Mouse (Mus musculus): ENCODE measurements around the gene Camk2n1. TPM values are rescaled to one million over a fixed set of nuclear protein-coding genes. Genes with fewer than 3 reads are reported as not detected.
A peak's percentile ranks its signal among the peaks of the same experiment; 100 is the strongest.

Camk2n1 gene
- total RNA-seq, 2 experiments from 2014 or later = 0.02 TPM; not detected in 1

- no peak for ATAC-seq (replicated peaks; ENCODE audit: poor library complexity)
Measured at GRCm38 (mm10) chr4:138446981-138447380, 7.1 kb upstream of the Camk2n1 start.

GRCm38 (mm10) chr4:138447387-138447786, 6.7 kb upstream of the Camk2n1 start:
- ATAC-seq (replicated peaks; ENCODE audit: poor library complexity) = peak; percentile 98

GRCm38 (mm10) chr4:138447827-138448602, 6.1 kb upstream of the Camk2n1 start:
- no peak for ATAC-seq (replicated peaks; ENCODE audit: poor library complexity)

GRCm38 (mm10) chr4:138448872-138449615, 5.1 kb upstream of the Camk2n1 start:
- no peak for ATAC-seq (replicated peaks; ENCODE audit: poor library complexity)

- ATAC-seq (replicated peaks; ENCODE audit: poor library complexity) = no peak
Measured at GRCm38 (mm10) chr4:138449636-138450314, 4.3 kb upstream of the Camk2n1 start.

- no peak for ATAC-seq (replicated peaks; ENCODE audit: poor library complexity)
Measured at GRCm38 (mm10) chr4:138452306-138453096, 1.6 kb upstream of the Camk2n1 start.

GRCm38 (mm10) chr4:138453097-138453752, 889 bp upstream of the Camk2n1 start:
- no peak for ATAC-seq (replicated peaks; ENCODE audit: poor library complexity)

- ATAC-seq (replicated peaks; ENCODE audit: poor library complexity) = no peak
Measured at GRCm38 (mm10) chr4:138454571-138455140, 542 bp downstream of the Camk2n1 start.

- ATAC-seq (replicated peaks; ENCODE audit: poor library complexity) = no peak
Measured at GRCm38 (mm10) chr4:138455141-138455955, 1.2 kb downstream of the Camk2n1 start.

- peak; percentile 33; the same call in 1 of the 2 replicates for ATAC-seq (replicated peaks; ENCODE audit: poor library complexity)
Measured at GRCm38 (mm10) chr4:138455956-138456341, 1.8 kb downstream of the Camk2n1 start.

- no peak for ATAC-seq (replicated peaks; ENCODE audit: poor library complexity)
Measured at GRCm38 (mm10) chr4:138456536-138456935, 2.4 kb downstream of the Camk2n1 start.

GRCm38 (mm10) chr4:138457091-138457490, 3.0 kb downstream of the Camk2n1 start:
- ATAC-seq (replicated peaks; ENCODE audit: poor library complexity) = no peak

- ATAC-seq (replicated peaks; ENCODE audit: poor library complexity) = no peak
Measured at GRCm38 (mm10) chr4:138458171-138458570, 4.1 kb downstream of the Camk2n1 start.

- no peak for ATAC-seq (replicated peaks; ENCODE audit: poor library complexity)
Measured at GRCm38 (mm10) chr4:138458735-138459440, 4.8 kb downstream of the Camk2n1 start.

- no peak for ATAC-seq (replicated peaks; ENCODE audit: poor library complexity)
Measured at GRCm38 (mm10) chr4:138459775-138460174, 5.7 kb downstream of the Camk2n1 start.

- no peak for ATAC-seq (replicated peaks; ENCODE audit: poor library complexity)
Measured at GRCm38 (mm10) chr4:138460910-138461309, 6.8 kb downstream of the Camk2n1 start.

GRCm38 (mm10) chr4:138461471-138461870, 7.4 kb downstream of the Camk2n1 start:
- no peak for ATAC-seq (replicated peaks; ENCODE audit: poor library complexity)
